Mouse (Mus musculus) urinary bladder, postnatal 36 days (tissue): ENCODE measurements around the gene Slc25a22.
A peak's percentile ranks its signal among the peaks of the same experiment; 100 is the strongest.
"Not testable (repeated sequence)": the region's sequence is repeated elsewhere in the genome, so short reads cannot be mapped to it uniquely, and the experiment has no call there.

ENCODE experiments used
- DNase-seq, 2 experiments: peaks; one replicate each; pipeline ENCODE4 v3.0.0; 2022; ENCODE audit warnings: low spot score in 2 of 2, mixed read lengths in 1 of 2

The Slc25a22 gene

GRCm38 (mm10) chr7:141457986-141458660 is 20.4 kb upstream of the Slc25a22 start:
- no peak for DNase-seq

- no peak for DNase-seq
These were observed 19.5 kb upstream of the Slc25a22 start for GRCm38 (mm10) chr7:141457236-141457635.

GRCm38 (mm10) chr7:141456739-141457138 is 19.0 kb upstream of the Slc25a22 start:
- DNase-seq: peak in 1 of 2 experiments; percentile 78

- DNase-seq: peak in 1 of 2 experiments; percentile 82
These were observed 18.1 kb upstream of the Slc25a22 start for GRCm38 (mm10) chr7:141455610-141456314.

GRCm38 (mm10) chr7:141454967-141455551 is 17.4 kb upstream of the Slc25a22 start, which contains the start of gene Pnpla2:
Pnpla2 (plus strand) TSS chr7:141455198.
- DNase-seq: peak; percentile 92 to 97

DNA sequence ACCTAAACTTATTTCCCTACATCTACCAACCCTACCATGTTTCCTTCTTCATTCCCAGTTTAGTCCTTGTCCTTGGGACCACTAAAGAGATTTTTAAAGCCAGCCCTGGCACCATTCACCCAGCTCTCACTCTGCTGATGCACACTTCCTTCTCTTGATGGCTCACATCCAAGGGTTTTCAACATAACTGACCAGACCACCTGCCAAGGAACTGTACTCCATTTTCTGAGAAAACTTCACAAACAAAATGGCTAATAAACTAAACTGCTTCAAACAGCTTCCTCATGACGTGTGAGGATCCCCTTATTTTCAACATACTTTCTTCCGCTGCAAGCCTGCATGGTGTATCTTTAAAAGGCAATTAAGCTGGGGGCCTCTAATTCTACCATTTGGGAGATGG is 15.9 kb upstream of the Slc25a22 start:
- DNase-seq: no peak

DNA sequence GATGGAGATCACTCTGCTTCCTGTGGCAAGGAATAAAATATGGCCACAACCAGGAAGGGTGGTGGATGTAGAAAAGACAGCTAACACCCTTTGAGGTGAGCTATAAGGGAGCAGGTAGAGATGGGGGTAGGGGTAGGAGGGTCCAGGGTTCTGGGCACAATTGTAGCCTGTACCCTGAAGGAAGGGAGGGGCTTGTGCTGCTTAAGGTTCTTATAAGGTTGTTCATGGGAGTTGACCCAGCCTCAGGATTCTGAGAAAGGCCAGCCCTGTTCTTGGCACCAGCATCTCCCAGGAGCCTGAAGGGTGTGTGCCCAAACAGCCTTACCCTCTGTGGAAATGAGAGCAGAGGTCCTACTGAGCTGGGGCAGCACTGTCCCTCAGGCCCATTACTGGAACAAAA is 14.2 kb upstream of the Slc25a22 start:
- DNase-seq: no peak

DNA sequence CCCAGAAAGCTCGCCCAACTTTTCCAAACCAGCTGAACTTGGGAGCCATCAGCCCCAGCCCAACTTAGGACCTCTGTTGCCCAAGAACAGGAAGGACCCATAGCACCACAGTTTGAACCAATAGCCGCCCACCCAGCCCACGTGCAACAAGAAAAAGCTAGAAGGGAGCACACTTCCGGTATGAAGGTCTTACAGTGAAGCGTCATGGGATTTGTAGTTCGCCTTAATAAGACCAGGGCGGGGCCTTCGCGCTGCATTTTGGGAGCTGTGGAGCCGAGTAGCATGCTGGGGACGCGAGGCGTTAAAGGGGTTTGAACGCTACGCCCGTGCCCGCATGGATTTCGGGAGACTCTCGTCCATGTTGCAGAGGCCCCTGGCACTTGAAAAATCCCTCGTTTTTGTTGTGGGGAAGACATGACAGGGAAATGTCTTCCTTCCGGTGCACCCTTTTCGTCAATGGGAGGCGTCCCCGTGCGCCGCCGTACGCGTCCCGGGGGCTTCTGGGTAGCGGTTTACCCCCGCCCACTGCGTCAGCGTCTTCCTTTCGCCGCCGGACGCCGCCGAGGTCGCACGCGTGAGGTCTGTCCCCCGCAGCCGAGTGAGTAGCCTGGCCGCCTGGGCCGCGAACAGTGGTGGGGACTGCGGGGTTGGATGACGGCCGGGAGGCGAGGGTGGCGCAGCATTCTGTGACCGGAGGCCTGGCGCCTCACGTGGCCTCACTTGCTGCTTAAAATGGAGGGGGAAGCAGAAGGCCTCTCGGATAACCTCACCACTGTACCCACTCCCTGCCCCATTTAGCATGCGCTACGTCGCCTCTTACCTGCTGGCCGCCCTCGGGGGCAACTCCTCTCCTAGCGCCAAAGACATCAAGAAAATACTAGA is 9.7 kb upstream of the Slc25a22 start, which contains the start of gene Rplp2:
Gene Rplp2 (plus strand): TSS at position 261 of the 882 bp plus-strand sequence.
- DNase-seq: peak; percentile 90 to 94

GRCm38 (mm10) chr7:141446374-141446773 is 8.7 kb upstream of the Slc25a22 start:
- DNase-seq: not testable (repeated sequence)

- peak in 1 of 2 experiments; percentile 69 for DNase-seq
These were observed 6.1 kb upstream of the Slc25a22 start, which contains the start of gene Pidd1 for GRCm38 (mm10) chr7:141443828-141444237. Pidd1 (minus strand) TSS chr7:141444025.

- no peak for DNase-seq
These were observed 5.6 kb upstream of the Slc25a22 start for GRCm38 (mm10) chr7:141443081-141443821.

- DNase-seq: no peak
These were observed 4.5 kb upstream of the Slc25a22 start for GRCm38 (mm10) chr7:141442199-141442598.

- DNase-seq: no peak
These were observed 3.8 kb upstream of the Slc25a22 start for GRCm38 (mm10) chr7:141441460-141441859.

DNA sequence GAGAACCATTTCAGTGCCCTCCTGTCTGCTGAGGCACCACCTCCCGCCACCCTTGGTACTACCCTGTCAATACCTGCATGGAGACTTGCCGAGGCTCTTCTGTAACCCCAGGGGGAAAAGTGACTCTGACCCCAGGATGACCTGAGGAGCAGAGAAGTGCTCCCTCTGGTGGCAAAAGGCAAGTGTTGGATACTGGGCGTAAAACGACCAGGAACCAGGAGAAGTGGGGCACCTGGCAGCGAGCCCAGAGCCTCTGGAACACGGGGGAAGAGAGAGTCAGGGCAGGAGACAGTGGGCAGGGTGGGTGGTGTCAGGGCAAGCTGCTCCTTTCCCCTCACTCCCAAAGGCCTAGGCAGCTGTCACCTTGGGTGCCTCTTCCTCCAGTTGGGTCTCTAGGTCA is 2.9 kb upstream of the Slc25a22 start:
- no peak for DNase-seq

- DNase-seq: no peak
These were observed 2.1 kb upstream of the Slc25a22 start for GRCm38 (mm10) chr7:141439811-141440210.

DNA sequence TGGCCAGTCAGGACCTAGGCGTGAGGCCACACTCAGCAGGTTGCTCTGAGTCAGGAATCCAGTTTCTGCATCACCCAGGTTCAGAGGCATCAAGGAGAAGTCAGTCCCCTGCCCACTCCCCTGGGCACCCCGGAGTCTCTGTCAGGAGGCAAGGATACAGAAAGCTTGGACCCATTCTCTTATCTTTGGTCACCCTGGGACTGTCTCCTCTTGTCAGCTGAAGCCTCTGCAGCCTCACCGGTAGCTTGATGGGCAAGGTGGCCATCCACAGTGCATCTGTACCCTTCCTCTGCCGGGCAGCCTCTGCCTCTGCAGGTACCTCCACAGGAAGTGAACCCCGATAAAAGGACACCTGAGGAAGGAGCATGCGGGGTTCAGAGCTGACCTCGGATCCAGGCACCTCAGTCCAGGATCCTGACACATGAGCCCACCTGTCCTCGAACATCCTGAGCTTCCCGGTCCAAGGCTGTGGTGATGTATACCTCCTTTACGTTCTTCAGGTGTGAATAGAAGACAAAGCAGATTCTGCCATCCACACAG is 1.5 kb upstream of the Slc25a22 start:
- no peak for DNase-seq

DNA sequence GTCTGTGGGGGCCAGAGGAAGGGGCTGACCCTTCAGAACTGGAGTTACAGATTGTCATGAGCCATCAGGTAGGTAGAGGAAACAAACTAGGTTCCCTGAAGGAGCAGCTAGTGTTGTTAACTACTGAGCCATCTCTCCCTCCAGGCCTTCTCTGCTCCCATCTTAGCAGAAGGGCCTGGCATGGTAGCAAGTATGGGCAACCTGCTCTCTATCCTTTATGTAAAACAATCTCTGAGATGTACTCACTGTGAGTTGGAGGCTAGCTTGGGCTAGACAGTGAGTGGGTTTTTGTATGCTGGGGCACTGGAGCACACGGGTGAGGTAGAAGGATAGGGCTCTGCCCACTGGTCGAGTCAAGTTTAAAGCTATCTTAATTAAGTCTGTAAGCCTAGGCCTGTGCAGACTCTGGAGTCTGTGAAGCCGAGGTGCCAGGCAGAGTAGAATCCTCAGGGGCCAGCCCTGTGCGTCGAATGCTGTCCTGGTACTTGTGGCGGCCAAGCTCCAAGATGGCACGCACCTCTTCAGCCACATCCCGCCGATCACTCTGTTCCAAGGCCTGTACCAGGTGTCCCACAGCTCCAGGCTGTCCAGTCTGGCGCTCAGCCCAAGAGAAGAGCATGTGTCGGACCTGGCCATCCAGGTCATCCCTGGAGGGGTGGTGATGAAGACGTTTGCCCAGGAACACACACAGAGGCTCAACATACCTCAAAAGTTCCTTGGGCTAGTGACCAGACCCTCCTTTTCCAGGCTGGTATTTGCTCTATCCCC is 693 bp upstream of the Slc25a22 start:
- no peak for DNase-seq

- no peak for DNase-seq
These were observed 1.2 kb downstream of the Slc25a22 start for GRCm38 (mm10) chr7:141436523-141436892.

DNA sequence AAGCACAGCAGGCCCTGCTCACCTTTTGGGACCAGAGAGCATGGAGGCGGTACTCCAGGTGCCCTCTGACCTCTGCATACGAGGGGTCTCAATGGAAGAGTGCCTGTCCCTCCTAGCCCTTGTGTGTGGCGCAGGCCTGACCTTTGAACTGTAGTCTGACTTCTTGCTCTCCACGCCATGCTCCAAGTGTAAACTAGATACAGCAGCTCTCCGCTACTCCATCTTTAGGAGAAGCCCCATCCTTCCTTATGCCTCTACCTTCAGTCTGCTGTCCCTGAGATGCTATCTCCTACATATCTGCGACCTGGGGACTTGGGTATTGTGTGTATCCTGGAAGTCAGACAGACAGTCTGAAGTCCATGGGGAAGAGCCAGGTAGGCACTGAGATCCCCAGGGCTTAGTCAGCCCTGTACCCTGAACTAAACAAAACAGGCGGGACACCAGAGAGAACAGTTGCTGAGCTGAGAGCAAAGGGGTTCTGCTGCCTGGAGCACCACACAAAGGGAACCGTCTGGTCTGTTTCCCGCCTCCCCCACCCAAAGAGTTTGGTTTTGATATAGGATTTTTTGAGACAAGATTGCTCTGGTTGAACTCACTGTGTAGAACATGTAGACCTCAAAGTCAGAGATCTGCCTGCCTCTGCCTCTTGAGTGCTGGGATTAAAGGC is 1.7 kb downstream of the Slc25a22 start:
- DNase-seq: no peak
